Mouse (Mus musculus): ENCODE data around the gene Sox18. TPM values are rescaled to one million over a fixed set of nuclear protein-coding genes. Genes with fewer than 3 reads are reported as not detected.

Sox18 gene
- total and polyA plus RNA-seq, 3 experiments = 37.8 to 105 (median 46.2) TPM

DNA sequence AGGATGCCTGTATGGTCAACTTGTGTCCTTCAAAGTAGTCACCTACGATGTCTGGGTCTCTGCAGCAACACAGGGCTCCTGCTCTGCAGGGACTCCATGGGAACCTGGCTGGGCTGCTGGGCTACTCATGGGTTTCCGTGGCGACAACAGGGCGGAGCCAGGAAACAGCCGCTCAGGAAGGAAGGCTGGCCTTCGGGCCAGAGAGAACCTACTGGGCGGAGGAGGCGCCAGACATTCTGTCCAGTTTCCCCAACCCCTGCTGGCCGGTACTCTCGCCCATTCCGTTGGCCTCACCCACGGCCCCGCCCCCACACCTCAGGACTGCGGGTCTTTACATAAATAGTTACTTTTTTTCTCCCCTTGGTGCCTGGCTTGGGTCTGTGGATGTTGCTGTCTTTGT, 4.0 kb upstream of the Sox18 start:
- peak; percentile 82 to 91 for DNase-seq
- intact Hi-C loops (cut with DNase I) = loop anchor here (1.0 to 10.0 kb wide), 2 partner anchors 12 to 401 kb away; no protein-coding TSS in a partner anchor
- H3K27ac ChIP-seq = peak overlapping the region; percentile 93
- peak; percentile 39 for TF ChIP-seq CTCF (IDR thresholded peaks at IDR 0.05)
- peak; percentile 96 for TF ChIP-seq EP300 (IDR thresholded peaks at IDR 0.05; ENCODE audit: insufficient read depth, low read depth, low read length)
- peak; percentile 88 for TF ChIP-seq POLR2A (IDR thresholded peaks at IDR 0.05; ENCODE audit: insufficient read depth, low read depth, low read length)
- peak overlapping the region; percentile 43 for H3K9ac ChIP-seq (ENCODE audit: low read depth, low read length)
- peaks cover 4% of the 10 kb centered on the region; the same call in 1 of the 2 replicates for H3K27me3 ChIP-seq (ENCODE audit: control insufficient read depth, insufficient read depth, low read length)
- 3% methylated on average over 14 of the region's 14 CpGs for WGBS
- H3K36me3 ChIP-seq (ENCODE audit: control insufficient read depth, insufficient read depth, low read length) = no peaks in the 10 kb centered on the region
- H3K4me1 ChIP-seq (ENCODE audit: control insufficient read depth, insufficient read depth, low read length) = peaks cover 19% of the 10 kb centered on the region
- no peaks in the 10 kb centered on the region for H3K79me2 ChIP-seq (replicated peaks; ENCODE audit: control insufficient read depth, insufficient read depth, low read length)
- H3K4me3 ChIP-seq = peak overlapping the region; percentile 34

DNA sequence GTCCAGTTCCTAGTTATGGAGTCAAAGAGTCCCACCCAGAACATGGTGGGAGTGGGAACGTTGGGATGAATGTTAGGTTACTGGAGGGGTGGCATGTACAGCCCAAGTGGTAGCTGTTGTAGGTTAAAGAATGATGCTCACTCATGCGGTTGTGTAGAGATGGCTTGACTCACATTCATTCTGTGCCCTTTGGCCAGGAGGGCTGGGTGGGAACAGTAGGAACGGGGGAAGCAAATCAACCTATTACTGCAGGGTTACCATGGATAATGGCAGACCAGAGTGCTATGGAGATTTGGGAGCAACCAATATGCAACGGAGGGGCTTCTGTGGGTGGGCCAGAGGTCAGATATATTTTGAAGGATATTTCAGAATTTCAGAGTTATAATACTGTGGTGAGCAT, 3.5 kb upstream of the Sox18 start:
- peak overlapping the region; percentile 22; the same call in 1 of the 2 replicates for H3K4me3 ChIP-seq
- intact Hi-C loops (cut with DNase I) = loop anchor here (1.0 to 10.0 kb wide), 3 partner anchors 12 to 400 kb away; no protein-coding TSS in a partner anchor
- H3K9ac ChIP-seq (ENCODE audit: low read depth, low read length) = no peak overlapping the region
- H3K4me1 ChIP-seq (ENCODE audit: control insufficient read depth, insufficient read depth, low read length) = peaks cover 19% of the 10 kb centered on the region
- H3K27me3 ChIP-seq (ENCODE audit: control insufficient read depth, insufficient read depth, low read length) = peaks cover 4% of the 10 kb centered on the region; the same call in 1 of the 2 replicates
- no peak for DNase-seq
- WGBS = 68% methylated on average over 4 of the region's 4 CpGs
- no peaks in the 10 kb centered on the region for H3K36me3 ChIP-seq (ENCODE audit: control insufficient read depth, insufficient read depth, low read length)
- peak overlapping the region; percentile 93 for H3K27ac ChIP-seq
- TF ChIP-seq POLR2A (IDR thresholded peaks at IDR 0.05; ENCODE audit: insufficient read depth, low read depth, low read length) = no peak
- H3K79me2 ChIP-seq (replicated peaks; ENCODE audit: control insufficient read depth, insufficient read depth, low read length) = no peaks in the 10 kb centered on the region

DNA sequence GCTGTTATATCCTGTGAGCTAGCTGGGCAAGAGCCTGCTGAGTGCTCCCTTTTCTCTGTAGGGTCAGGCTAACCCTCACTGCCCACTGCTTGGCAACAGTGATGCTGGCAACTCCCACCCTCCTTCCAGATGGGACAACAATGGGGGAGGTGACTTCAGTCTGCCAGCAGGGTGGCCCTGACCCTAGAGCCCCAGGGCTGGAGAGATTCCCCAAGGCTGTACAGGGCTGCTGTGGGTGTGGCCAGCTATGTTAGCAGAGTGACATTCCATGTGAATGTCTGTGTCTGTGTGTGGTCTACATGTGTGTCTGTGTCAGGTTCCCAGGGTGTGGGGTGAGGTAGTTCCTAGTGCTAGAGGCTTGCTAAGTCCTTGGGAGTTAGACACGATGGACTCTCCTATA, 2.1 kb upstream of the Sox18 start:
- H3K4me3 ChIP-seq = no peak overlapping the region
- TF ChIP-seq CTCF (IDR thresholded peaks at IDR 0.05) = no peak
- no peak for TF ChIP-seq EP300 (IDR thresholded peaks at IDR 0.05; ENCODE audit: insufficient read depth, low read depth, low read length)
- TF ChIP-seq POLR2A (IDR thresholded peaks at IDR 0.05; ENCODE audit: insufficient read depth, low read depth, low read length) = no peak
- no peak overlapping the region; the same call in 1 of the 2 replicates for H3K9ac ChIP-seq (ENCODE audit: low read depth, low read length)
- intact Hi-C loops (cut with DNase I) = loop anchor here (5.0 to 10.0 kb wide), 2 partner anchors 201 to 399 kb away; no protein-coding TSS in a partner anchor
- 31% methylated on average over 1 of the region's 1 CpGs for WGBS
- H3K27me3 ChIP-seq (ENCODE audit: control insufficient read depth, insufficient read depth, low read length) = peaks cover 4% of the 10 kb centered on the region; the same call in 1 of the 2 replicates
- H3K36me3 ChIP-seq (ENCODE audit: control insufficient read depth, insufficient read depth, low read length) = peaks cover under 1% of the 10 kb centered on the region; the same call in 1 of the 2 replicates
- no peaks in the 10 kb centered on the region for H3K79me2 ChIP-seq (replicated peaks; ENCODE audit: control insufficient read depth, insufficient read depth, low read length)
- peak overlapping the region; percentile 93 for H3K27ac ChIP-seq
- DNase-seq = no peak
- peaks cover 17% of the 10 kb centered on the region for H3K4me1 ChIP-seq (ENCODE audit: control insufficient read depth, insufficient read depth, low read length)

DNA sequence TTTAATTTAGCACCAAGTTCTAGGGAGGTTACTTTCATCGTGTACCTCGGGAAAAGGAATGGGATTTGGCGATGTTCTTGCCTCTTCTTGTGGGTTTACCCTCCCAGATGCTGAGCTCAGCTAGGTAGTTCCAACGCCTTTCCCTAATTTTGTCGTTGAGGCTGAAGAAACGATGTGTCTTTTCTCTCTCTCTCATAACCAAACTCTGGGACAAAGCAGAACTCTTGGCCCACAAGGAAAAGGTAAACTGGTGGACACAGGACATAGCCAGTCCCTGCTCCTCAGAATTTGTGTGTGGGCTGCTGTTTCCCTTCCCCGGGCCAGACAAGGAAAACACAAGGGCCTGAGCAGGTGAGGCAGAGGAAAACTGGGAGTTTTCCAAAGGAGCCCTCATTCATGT, 544 bp upstream of the Sox18 start:
- Histone ChIP-seq H3K27ac (peak overlapping the region; percentile 93), H3K9ac (ENCODE audit: low read depth, low read length) (peak overlapping the region; percentile 97), H3K27me3 (ENCODE audit: control insufficient read depth, insufficient read depth, low read length) (peaks cover 4% of the 10 kb centered on the region; the same call in 1 of the 2 replicates), H3K4me1 (ENCODE audit: control insufficient read depth, insufficient read depth, low read length) (peaks cover 16% of the 10 kb centered on the region), H3K79me2 (replicated peaks; ENCODE audit: control insufficient read depth, insufficient read depth, low read length) (no peaks in the 10 kb centered on the region), H3K4me3 (peak overlapping the region; percentile 63), H3K36me3 (ENCODE audit: control insufficient read depth, insufficient read depth, low read length) (peaks cover 2% of the 10 kb centered on the region; the same call in 1 of the 2 replicates)
- no peak for TF ChIP-seq CTCF (IDR thresholded peaks at IDR 0.05)
- 20% methylated on average over 7 of the region's 7 CpGs for WGBS
- DNase-seq = no peak
- intact Hi-C loops (cut with DNase I) = loop anchor here (5.0 to 10.0 kb wide), 2 partner anchors 200 to 397 kb away; no protein-coding TSS in a partner anchor

DNA sequence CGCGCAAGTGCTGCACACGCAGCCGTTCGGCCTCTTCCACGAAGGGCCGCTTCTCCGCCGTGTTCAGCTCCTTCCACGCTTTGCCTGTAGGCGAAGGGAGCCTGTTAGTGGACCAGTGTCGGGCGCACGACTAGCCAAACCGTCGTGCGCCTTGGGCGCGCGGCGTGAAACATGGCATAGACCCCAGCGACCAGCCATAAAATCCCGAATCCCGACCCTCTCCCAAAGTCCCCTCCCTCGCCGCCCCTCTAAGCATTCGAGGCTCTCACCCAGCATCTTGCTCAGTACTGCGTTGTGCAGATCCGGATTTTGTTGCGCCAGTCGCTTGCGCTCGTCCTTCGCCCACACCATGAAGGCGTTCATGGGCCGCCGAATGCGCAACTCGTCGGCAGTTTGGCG, 528 bp downstream of the Sox18 start:
- intact Hi-C loops (cut with DNase I) = loop anchor here (5.0 to 10.0 kb wide), 2 partner anchors 199 to 396 kb away; no protein-coding TSS in a partner anchor
- peaks cover 2% of the 10 kb centered on the region; the same call in 1 of the 2 replicates for H3K36me3 ChIP-seq (ENCODE audit: control insufficient read depth, insufficient read depth, low read length)
- WGBS = under 1% methylated on average over 41 of the region's 41 CpGs
- peak overlapping the region; percentile 63 for H3K4me3 ChIP-seq
- H3K9ac ChIP-seq (ENCODE audit: low read depth, low read length) = peak overlapping the region; percentile 97
- TF ChIP-seq CTCF (IDR thresholded peaks at IDR 0.05) (no peak), POLR2A (IDR thresholded peaks at IDR 0.05; ENCODE audit: insufficient read depth, low read depth, low read length) (no peak), EP300 (IDR thresholded peaks at IDR 0.05; ENCODE audit: insufficient read depth, low read depth, low read length) (no peak)
- peaks cover 4% of the 10 kb centered on the region; the same call in 1 of the 2 replicates for H3K27me3 ChIP-seq (ENCODE audit: control insufficient read depth, insufficient read depth, low read length)
- H3K79me2 ChIP-seq (replicated peaks; ENCODE audit: control insufficient read depth, insufficient read depth, low read length) = no peaks in the 10 kb centered on the region
- peak overlapping the region; percentile 93 for H3K27ac ChIP-seq
- no peak for DNase-seq
- peaks cover 14% of the 10 kb centered on the region for H3K4me1 ChIP-seq (ENCODE audit: control insufficient read depth, insufficient read depth, low read length)

DNA sequence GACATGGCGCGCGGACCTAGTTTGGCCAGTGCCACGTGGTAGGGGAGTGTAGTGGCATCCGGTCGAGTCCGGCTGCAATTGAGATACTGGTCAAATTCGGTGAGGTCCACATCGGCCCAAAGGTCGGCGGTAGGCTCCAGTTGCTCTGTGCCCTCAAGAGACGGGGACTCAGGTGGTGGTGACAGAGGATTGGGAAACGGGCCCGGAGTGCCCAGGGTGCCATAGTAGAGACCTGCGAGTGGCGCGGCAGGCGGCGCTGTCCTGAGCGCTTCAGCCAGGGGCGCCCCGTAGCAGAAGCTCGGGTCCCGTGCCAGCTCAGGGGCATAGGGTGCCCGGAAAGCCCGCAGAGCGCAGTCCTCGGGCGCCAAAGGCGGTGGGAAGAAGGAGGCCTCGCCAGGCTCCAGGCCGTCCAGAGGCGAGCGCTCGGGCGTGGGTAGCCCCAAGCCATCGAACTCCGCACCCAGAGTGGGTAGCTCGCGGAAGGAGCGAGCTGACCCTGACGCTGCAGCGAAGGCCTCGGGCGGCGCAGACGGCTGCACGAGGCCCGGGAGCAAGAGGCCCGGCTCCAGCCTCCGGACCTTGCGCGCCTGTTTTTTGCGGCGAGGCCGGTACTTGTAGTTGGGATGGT, 1.0 kb downstream of the Sox18 start:
- Histone ChIP-seq H3K4me3 (peak overlapping the region; percentile 63), H3K4me1 (ENCODE audit: control insufficient read depth, insufficient read depth, low read length) (peaks cover 14% of the 10 kb centered on the region), H3K36me3 (ENCODE audit: control insufficient read depth, insufficient read depth, low read length) (peaks cover 2% of the 10 kb centered on the region; the same call in 1 of the 2 replicates), H3K27ac (peak overlapping the region; percentile 93), H3K9ac (ENCODE audit: low read depth, low read length) (peak overlapping the region; percentile 97), H3K79me2 (replicated peaks; ENCODE audit: control insufficient read depth, insufficient read depth, low read length) (no peaks in the 10 kb centered on the region), H3K27me3 (ENCODE audit: control insufficient read depth, insufficient read depth, low read length) (peaks cover 4% of the 10 kb centered on the region; the same call in 1 of the 2 replicates)
- intact Hi-C loops (cut with DNase I) = loop anchor here (5.0 to 10.0 kb wide), 2 partner anchors 198 to 396 kb away; no protein-coding TSS in a partner anchor
- 3% methylated on average over 55 of the region's 56 CpGs for WGBS
- peak; percentile 52 to 64 for DNase-seq
- TF ChIP-seq EP300 (IDR thresholded peaks at IDR 0.05; ENCODE audit: insufficient read depth, low read depth, low read length) (0 out of 2 replicates have a peak, but pooled peaks have one; percentile 5), CTCF (IDR thresholded peaks at IDR 0.05) (peak; percentile 54), POLR2A (IDR thresholded peaks at IDR 0.05; ENCODE audit: insufficient read depth, low read depth, low read length) (0 out of 2 replicates have a peak, but pooled peaks have one; percentile 20)
